Comparison of ENCODE assay signal across 8 mouse cellular contexts in the genomic region with DNA sequence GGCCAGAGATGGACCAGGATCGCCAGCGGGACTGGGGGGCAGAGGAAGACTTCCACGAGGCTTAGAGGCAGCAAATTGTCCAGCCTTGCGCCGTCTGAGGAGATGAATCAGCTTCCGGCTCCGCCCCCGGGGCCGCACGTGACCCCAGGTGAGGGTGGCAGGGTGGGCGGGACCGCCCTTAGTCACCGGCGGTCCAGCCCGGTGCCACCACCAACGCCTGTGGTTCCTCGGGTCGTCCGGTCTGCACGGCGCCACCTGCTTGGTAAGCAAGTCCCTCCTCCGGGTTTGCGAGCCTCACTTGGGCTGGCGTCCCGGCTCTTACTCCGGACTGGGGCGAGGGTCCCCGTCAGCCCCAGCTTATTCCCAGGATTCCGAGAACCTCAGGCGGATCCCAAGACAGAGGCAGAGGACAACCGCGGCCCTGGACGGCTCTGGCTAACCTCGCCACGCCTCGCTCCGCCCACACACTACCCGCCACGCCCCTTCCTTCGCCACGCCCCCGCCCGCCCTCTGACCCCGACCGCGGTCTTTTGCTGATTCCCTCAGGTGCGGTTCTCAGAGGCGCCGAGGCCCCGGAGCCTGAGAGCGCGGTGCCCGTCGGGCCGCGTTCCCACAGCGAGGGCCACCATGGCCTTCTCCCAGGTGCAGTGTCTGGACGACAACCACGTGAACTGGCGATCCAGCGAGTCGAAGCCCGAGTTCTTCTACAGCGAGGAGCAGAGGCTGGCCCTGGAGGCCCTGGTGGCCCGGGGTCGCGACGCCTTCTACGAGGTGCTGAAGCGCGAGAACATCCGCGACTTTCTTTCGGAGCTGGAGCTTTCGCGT. TPM values are rescaled to one million over a fixed set of nuclear protein-coding genes. Genes with fewer than 3 reads are reported as not detected.
A peak's percentile ranks its signal among the peaks of the same experiment; 100 is the strongest.
DNase-seq lines count a peak whose midpoint lies in the region; ATAC-seq and TF ChIP-seq lines count a peak whose summit lies in the region.

Fam83g (plus strand) TSS at position 185 of the 825 bp plus-strand sequence.

- H3K27me3 ChIP-seq in heart, postnatal 0 days (ENCODE audit: control insufficient read depth, insufficient read depth, low read length): peaks cover 23% of the 10 kb centered on the region
- peaks cover 89% of the 10 kb centered on the region for H3K27me3 ChIP-seq in megakaryocyte, embryonic 14.5 days (replicated peaks)

- H3K9ac ChIP-seq in heart, postnatal 0 days (replicated peaks; ENCODE audit: low read depth, low read length): 0 out of 2 replicates have a peak within 1 kb of the TSS, but pooled peaks have one; percentile 11

- no peaks in the 10 kb centered on the region for H3K9me3 ChIP-seq in heart, postnatal 0 days (replicated peaks; ENCODE audit: control insufficient read depth, low read length)
- H3K9me3 ChIP-seq in megakaryocyte, embryonic 14.5 days: peaks cover 6% of the 10 kb centered on the region; the same call in 1 of the 2 replicates

- no peak within 1 kb of the TSS for H3K27ac ChIP-seq in heart, postnatal 0 days (ENCODE audit: low read depth)

- H3K4me1 ChIP-seq in heart, postnatal 0 days (ENCODE audit: control insufficient read depth, insufficient read depth): peaks cover 21% of the 10 kb centered on the region
- H3K4me1 ChIP-seq in megakaryocyte, embryonic 14.5 days: peaks cover 62% of the 10 kb centered on the region

- no peaks in the 10 kb centered on the region for H3K36me3 ChIP-seq in heart, postnatal 0 days (replicated peaks; ENCODE audit: control insufficient read depth, insufficient read depth, low read length)
- peaks cover 12% of the 10 kb centered on the region for H3K36me3 ChIP-seq in megakaryocyte, embryonic 14.5 days (replicated peaks; ENCODE audit: low read length)

- no peak for TF ChIP-seq EP300 in heart, postnatal 0 days (IDR thresholded peaks at IDR 0.05; ENCODE audit: low read depth)

- ATAC-seq in erythroblast, adult 5-6 weeks (replicated peaks; ENCODE audit: low FRiP score, poor library complexity, severe bottlenecking): peak; percentile 58
- peak; percentile 45; the same call in 1 of the 2 replicates for ATAC-seq in heart, postnatal 0 days (ENCODE audit: insufficient read depth, low read depth)

- peak within 1 kb of the TSS; percentile 73 for H3K4me2 ChIP-seq in heart, postnatal 0 days (ENCODE audit: low read depth, low read length)

- WGBS in heart, postnatal 0 days: 3% methylated on average over 71 of the region's 76 CpGs

- TF ChIP-seq CTCF in heart, postnatal 0 days (IDR thresholded peaks at IDR 0.05; ENCODE audit: low read depth): no peak

- H3K4me3 ChIP-seq in heart, postnatal 0 days (ENCODE audit: low read depth, low read length): peak within 1 kb of the TSS; percentile 50
- peak within 1 kb of the TSS; percentile 93 for H3K4me3 ChIP-seq in megakaryocyte, embryonic 14.5 days (replicated peaks)

- DNase-seq in adrenal gland, adult 2 months: peak; percentile 79
- DNase-seq in heart, postnatal 0 days (ENCODE audit: low spot score): no peak
- peak; percentile 85 to 90 for DNase-seq in kidney, postnatal 25 days
- peak; percentile 70 to 77 for DNase-seq in spleen, postnatal 14 days (ENCODE audit: low spot score in 2 of 2)
- no peak for DNase-seq in layer of hippocampus, adult 9-10 months (ENCODE audit: low spot score)
- DNase-seq in adipocyte (ENCODE audit: low spot score): no peak

RNA-seq across cellular contexts. Expression of gene Fam83g, which starts in this region (rescaled TPM):
- total RNA-seq in adrenal gland, adult 2 months (2021): 1 to 10 TPM in 1 of 2 experiments, under 1 TPM in 1; 0.78 to 2.7 TPM
- 1.7 and 2.1 TPM in 2 replicates for polyA plus RNA-seq in adrenal gland, adult 2 months (2012; rRNA removed)
- total RNA-seq in erythroblast, adult 5-6 weeks (2015; ENCODE audit: low replicate concordance): not detected in 2 replicates
- 0.17 TPM in 1 of 2 replicates, not detected in the other for total RNA-seq in erythroblast, adult 5-6 weeks (2017; ENCODE audit: low replicate concordance)
- 0.62 and 2.6 TPM in 2 replicates for total RNA-seq in heart, postnatal 0 days (2014; rRNA removed; ENCODE audit: low replicate concordance)
- 0.15 and 0.18 TPM in 2 replicates for polyA plus RNA-seq in heart, postnatal 0 days (2015; fragmentation: Nextera tagmentation; extraction: Ambion mirVana)
- 5.2 and 5.9 TPM in 2 replicates for polyA plus RNA-seq in megakaryocyte, embryonic 14.5 days (2012; ENCODE audit: insufficient read depth, low replicate concordance)

Comparison
In these comparisons a context has a peak if more than half of its experiments do, and no peak if none do; other contexts are left out.
1. Peak in ATAC-seq in erythroblast, adult 5-6 weeks; RNA of the gene not detected or under 1 TPM.
2. DNase-seq: peak in adrenal gland, adult 2 months (single experiment), kidney, postnatal 25 days (2 of 2) and spleen, postnatal 14 days (2 of 2); none in heart, postnatal 0 days (single experiment), layer of hippocampus, adult 9-10 months (single experiment) and adipocyte (single experiment).